Mouse (Mus musculus): ENCODE data around the gene Crbn.

The Crbn gene

DNA sequence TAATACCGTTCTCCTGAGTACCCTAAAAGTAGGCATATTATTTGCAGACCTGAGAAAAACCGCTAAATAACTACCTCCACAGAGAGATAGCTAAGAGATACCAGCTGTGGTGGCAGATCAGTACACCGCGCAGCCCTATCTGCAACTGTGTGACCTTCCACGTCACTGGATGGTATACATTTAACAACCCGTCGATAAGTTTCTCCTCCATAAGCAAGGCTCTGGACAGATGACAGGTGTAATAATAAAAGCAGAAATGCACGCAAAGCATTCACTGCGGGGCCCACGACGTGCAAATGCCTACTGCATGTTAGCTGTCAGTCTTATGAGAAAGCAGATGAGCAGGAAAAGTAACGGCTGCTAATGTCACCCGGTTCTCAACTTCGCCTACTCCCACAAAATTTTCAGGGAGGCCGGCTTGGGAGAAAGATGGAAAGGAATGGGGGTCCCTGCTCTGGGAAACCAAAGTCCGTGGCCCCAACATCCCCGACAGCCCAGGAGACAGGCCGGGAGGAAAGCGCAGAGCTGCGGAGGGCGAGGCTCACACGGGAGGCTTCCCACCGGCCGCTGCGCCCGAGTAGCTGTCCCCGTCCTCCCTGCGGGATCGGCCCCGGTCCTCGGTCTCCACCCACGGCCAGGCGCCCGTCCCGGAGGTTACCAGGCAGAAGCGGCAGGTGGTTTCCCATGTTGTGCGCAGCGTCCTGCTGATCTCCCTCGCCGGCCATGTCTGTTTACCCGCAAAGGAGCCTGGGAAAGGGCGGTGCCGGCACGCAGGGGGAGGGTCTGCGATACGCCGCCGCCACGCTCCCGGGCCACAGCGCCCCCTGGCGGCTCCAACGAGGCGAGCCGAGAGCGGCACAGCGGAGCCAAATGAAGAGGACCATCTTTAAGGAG, at the start of gene Crbn:
Crbn (minus strand) TSS at position 745 of the 894 bp plus-strand sequence.
- DNase-seq = peak; percentile 94 to 97

GRCm38 (mm10) chr6:106840181-106840580, 40.3 kb upstream of the Crbn start:
- DNase-seq = no peak

DNA sequence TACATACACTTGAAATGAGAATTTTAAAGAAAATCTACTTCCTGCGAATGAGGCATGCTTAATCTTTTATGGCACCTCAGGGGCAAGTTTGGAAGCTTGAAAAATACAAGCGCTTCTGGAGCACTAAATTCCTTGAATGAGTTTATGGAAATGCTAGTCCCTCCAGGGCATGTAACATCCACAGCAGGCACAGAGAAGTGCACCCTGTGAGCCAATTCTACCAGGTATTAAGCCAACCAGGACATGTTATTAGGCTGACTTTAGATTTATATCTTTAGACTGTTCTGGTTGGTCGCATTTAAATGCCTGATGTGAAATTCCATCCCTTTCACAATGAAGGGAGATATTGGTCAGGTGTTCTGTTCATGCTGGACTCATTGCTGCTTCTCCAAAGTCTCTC, 38.2 kb upstream of the Crbn start:
- no peak for DNase-seq

- peak; percentile 25 to 31 for DNase-seq
Measured at GRCm38 (mm10) chr6:106835316-106835715, 35.4 kb upstream of the Crbn start.

- DNase-seq = peak; percentile 66 to 67
Measured at GRCm38 (mm10) chr6:106822329-106822728, 22.5 kb upstream of the Crbn start.

DNA sequence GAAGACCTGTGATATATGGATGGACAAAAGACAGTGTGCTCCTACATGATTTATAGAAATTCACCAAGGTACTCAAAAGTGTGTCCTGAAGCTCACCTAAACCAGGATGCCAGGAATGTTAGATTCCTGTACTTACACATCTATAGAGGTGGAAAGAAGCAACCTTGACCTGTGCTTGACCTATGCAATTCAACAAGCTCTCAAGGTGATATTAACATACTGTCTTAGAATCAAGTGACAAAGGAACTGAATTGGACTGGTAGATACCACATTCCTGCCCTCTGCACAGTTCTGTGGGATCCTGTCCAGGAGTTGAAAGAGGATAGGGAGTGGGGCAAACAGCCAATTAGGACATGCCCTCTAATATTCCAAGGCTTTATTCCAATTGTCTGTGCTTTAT, 20.7 kb upstream of the Crbn start:
- no peak for DNase-seq

DNA sequence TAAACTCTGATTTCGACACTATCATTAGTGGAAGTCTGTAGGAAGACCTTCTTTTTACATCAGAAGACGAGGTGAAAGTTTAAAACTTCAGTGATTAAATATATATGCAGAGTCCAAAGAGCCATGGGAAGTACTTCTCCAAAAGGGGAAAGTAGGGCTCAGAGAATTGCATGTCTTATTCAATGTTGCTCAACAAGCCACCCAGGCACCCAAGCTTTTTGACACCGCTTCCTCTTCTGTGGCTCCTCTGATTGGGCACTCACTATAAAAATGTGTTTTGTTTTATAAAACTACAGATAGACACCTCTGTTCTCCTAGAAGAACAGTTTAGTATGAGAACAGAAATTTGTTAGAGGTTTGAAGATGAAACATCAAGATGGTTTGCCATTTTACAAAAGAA, 20.0 kb upstream of the Crbn start:
- DNase-seq = no peak

GRCm38 (mm10) chr6:106819246-106819645, 19.4 kb upstream of the Crbn start:
- no peak for DNase-seq

DNA sequence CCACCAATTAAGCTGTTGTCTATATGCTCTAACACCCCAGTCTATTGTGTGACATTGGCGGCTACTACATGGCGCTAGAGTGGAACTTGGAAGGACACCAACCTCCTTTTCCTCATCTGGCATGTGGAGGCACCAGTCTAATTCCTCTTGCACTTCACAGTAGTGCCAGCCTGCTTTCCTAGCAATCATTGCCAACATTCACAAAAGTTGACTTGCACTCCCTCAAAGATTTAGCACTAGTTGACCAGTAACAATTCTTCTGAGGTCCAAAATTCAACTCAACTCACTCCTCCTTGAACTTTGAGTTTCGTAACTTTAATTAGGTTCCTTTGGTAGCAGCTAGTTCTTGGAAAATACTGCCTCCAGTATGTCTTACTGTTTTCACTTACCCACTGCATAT, 10.8 kb upstream of the Crbn start:
- DNase-seq = no peak

DNA sequence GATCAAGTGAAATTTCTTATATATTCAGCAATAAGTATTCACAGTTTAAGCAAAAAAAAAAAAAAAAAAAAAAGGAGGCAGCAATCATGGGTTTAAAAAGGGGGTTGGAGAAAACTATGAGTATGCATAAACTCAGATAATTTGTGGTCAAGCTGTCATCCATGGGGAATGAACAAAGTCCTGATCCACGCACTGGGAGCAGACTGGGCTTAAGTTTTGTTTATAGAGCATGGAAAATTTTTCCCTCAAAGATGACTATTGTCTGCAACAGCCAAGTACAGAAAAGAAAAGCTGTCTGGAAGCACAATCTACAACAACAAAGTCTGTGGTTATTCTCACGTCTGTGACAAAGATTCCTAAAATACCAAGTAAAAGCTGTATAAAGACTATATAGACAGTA, 9.3 kb upstream of the Crbn start:
- no peak for DNase-seq

- DNase-seq = peak; percentile 32 to 52
Measured at GRCm38 (mm10) chr6:106804904-106805303, 5.0 kb upstream of the Crbn start.

DNA sequence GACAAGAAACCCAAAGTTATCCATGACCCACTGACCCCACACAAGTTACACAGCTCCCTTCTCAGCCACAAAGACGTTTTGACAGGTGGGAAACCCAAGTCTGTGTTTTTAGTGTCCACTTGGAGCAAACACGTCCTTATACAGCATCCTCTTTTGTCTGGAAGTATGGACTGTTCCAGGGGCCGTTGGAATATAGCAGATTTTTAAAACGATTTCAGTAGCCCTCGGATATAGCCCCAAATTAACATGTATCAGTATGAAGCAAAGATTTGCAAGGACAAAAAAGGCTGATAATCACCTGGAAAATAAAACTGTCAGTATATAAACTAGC, 315 bp upstream of the Crbn start:
- DNase-seq = no peak

DNA sequence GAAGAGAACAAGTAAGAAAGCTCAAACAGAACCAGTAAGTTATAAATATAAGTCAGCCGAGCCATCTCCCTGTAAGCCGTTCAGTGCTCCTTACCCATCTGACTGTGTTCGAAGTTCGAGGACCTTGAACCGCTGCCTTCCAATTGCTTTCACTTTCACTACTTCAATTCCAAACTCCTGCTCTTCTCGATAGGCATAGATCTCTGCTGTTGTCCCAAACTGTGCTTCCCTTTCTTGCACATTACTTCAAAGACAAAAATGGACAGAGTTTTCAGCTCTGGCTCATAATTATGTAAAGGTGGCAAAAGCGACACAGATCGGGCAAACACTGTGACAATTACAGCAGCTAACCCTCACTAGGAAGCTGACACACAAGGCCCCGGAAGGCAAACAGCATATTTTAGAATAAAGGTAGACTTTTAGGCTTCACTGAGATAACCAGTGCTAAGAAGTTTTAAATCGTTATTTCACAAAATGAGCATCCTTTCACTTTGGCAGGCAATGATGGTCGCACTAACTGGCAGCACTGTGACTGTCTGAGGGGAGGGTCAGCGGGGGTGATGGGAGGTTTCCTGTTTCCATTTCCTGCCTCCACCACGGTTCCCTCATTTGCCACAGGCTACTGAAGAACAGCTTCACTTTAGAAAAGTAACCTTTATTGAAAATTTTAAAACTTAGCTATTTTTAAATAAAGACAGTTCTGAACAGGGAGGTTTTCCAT, 5.6 kb downstream of the Crbn start:
- no peak for DNase-seq

GRCm38 (mm10) chr6:106793621-106794020, 6.3 kb downstream of the Crbn start:
- DNase-seq = no peak

DNA sequence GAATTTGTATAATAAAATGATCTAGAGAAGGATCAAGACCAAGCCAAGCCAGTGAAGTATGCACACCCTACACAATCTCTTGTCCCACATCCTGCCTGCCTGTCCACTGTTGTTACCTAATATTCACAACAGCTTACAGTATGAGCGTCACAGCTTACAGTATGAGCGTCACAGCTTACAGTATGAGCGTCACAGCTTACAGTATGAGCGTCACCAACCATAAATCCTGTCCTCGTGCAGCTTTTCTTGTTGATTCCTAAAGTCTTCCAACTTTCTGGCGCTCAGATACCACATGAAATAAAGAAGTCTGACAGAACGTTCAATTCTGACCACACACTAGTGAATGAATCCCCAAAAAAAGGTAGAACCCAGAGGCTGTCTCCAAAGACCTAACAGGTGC, 6.8 kb downstream of the Crbn start:
- no peak for DNase-seq

- DNase-seq = no peak
Measured at GRCm38 (mm10) chr6:106792486-106792885, 7.4 kb downstream of the Crbn start.

GRCm38 (mm10) chr6:106791429-106791828, 8.4 kb downstream of the Crbn start:
- no peak for DNase-seq

GRCm38 (mm10) chr6:106787138-106787537, 12.7 kb downstream of the Crbn start:
- DNase-seq = no peak

DNA sequence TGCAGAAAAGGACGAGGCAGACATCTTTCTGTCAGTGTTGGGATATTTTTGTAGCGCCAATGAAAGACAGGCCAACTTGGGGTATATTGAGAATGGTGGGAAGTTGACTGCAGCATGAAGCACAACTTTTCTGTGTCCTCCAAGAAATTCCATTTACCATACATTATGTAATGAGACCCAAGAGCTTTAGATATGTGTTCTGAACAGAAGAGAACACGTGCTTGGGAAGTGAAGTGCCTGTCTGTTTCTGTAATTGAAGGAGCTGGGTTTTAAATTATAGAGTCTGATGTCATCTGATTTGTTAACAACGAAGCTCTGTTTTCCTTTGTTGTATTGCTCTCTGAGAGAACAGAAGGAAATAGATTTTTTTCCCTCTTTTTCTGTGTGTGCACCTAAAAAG, 29.8 kb downstream of the Crbn start:
- no peak for DNase-seq

- no peak for DNase-seq
Measured at GRCm38 (mm10) chr6:106769290-106769866, 30.5 kb downstream of the Crbn start.

DNA sequence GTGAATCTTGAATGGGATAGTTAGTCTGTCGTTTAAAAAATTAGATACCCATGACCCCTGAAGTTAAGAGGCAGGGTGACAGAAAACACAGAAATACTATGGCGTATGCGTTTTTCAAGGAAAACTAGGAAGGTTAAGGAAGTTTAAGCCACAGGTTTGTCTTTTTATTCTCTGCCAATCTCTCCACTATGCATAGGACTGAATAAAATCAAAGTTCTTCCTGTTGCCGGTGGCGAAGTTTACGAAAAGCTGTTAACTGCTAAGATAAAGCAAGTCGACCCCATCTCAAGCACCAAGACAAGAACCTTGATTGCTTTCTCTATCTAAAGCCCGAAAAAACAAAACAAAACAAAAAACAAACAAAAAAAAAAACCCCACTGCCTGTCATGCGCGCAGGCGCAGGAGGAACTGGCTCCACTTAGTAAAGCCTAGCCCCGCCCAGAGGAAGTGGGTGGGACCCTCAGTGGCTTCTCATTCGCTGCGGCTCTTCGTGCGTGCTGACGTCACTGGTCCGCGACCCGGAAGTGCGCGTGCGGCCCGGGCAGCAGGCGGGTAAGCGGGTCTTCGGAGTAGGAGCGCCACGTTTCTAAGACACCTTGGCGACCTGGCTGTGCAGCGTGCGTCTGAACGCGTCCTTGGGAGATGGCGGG, 31.1 kb downstream of the Crbn start, which contains the start of gene Trnt1:
Trnt1 (plus strand) TSS at position 481 of the 650 bp plus-strand sequence.
- DNase-seq = peak; percentile 96 to 99

DNA sequence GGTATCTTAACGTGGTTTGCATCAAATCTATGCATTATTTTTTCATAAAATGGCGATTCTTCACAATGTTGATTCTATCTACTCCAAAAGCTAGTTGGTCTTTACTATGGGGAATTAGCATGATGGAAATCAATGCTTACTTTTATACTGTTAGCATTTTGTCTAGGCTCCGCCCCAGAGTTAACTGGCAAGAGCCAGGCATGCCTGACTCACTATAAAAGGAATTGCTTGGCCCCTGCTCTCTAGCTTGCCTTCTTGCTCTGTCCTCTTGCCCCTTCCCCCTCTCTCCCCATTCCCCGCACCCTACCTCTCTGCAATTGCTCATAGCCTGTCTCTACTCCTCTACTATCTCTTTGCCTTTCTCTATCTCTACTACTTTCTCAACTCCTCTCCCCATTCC, 33.1 kb downstream of the Crbn start:
- DNase-seq = no peak

- DNase-seq = no peak
Measured at GRCm38 (mm10) chr6:106765892-106766291, 34.0 kb downstream of the Crbn start.
